Mouse (Mus musculus) stomach, embryonic 14.5 days (tissue): ENCODE results near the gene Krt81. TPM values are rescaled to one million over a fixed set of nuclear protein-coding genes. Genes with fewer than 3 reads are reported as not detected.

Experiments
- ATAC-seq: fragments of 200-750 bp; cut with Nextera tagmentation; 2 replicates; pipeline ENCODE4 v1.8.0; 2017; ENCODE audit warnings: low read depth, moderate TSS enrichment; ENCODE audit not compliant: insufficient number of reproducible peaks, insufficient read depth, low FRiP score
- H3K27ac ChIP-seq: fragments of 300-500 bp; sonication (generic); 2 replicates; pipeline ENCODE4 v1.5.1; 2014; ENCODE audit warnings: mild to moderate bottlenecking, low read length, moderate library complexity, mixed read lengths
- H3K27me3 ChIP-seq: fragments of 300-500 bp; sonication (generic); 2 replicates; pipeline ENCODE4 v1.6.1; 2014; ENCODE audit warnings: low read length, control low read depth, mixed read lengths; ENCODE audit not compliant: control insufficient read depth, insufficient read depth
- H3K36me3 ChIP-seq: fragments of 300-500 bp; sonication (generic); 2 replicates; pipeline ENCODE4 v1.6.1; 2014; ENCODE audit warnings: mild to moderate bottlenecking, control low read depth, low read length, moderate library complexity, mixed read lengths; ENCODE audit not compliant: control insufficient read depth, insufficient read depth
- H3K4me1 ChIP-seq: fragments of 300-500 bp; sonication (generic); 2 replicates; pipeline ENCODE4 v1.6.1; 2014; ENCODE audit warnings: low read length, control low read depth, mixed read lengths; ENCODE audit not compliant: control insufficient read depth, insufficient read depth
- H3K4me2 ChIP-seq: fragments of 300-500 bp; sonication (generic); replicated peaks from 2 replicates; pipeline ENCODE4 v1.6.1; 2014; ENCODE audit warnings: low read depth, low read length, control low read depth
- H3K4me3 ChIP-seq: fragments of 300-500 bp; sonication (generic); 2 replicates; pipeline ENCODE4 v1.5.1; 2014; ENCODE audit warnings: low read depth, low read length, control low read depth
- H3K9ac ChIP-seq: fragments of 300-500 bp; sonication (generic); replicated peaks from 2 replicates; pipeline ENCODE4 v1.6.1; 2014; ENCODE audit warnings: low read depth, mild to moderate bottlenecking, control low read depth, low read length, moderate library complexity, mixed read lengths
- H3K9me3 ChIP-seq: fragments of 300-500 bp; sonication (generic); 2 replicates; pipeline ENCODE4 v1.6.1; 2016; ENCODE audit warnings: low read depth, low read length, control low read depth; ENCODE audit not compliant: control insufficient read depth
- WGBS: fragments of 180-500 bp; shearing (Covaris S2); extraction: QIAGEN DNeasy Blood & Tissue Kit; methylation state at CpG from one replicate; pipeline ENCODE4 v1.1.7; 2014; 5-methylcytosine and 5-hydroxymethylcytosine counted together
- polyA plus RNA-seq: library from polyadenylated mRNA; unstranded; fragments of >200 nt; fragmentation: Nextera tagmentation; extraction: Ambion mirVana; gene quantifications from 2 replicates; pipeline ENCODE4 v1.2.1, GENCODE M21; 2014

Gene Krt81
- polyA plus RNA-seq, 1 experiment from 2014 or later: not detected

- Histone ChIP-seq H3K4me3 (peak within 1 kb of the TSS; percentile 19), H3K4me2 (peak within 1 kb of the TSS; percentile 35), H3K9me3 (no peaks in the 10 kb centered on the region), H3K4me1 (peaks cover 6% of the 10 kb centered on the region), H3K27me3 (peaks cover 16% of the 10 kb centered on the region; the same call in 1 of the 2 replicates), H3K36me3 (no peaks in the 10 kb centered on the region), H3K27ac (no peak within 1 kb of the TSS), H3K9ac (no peak within 1 kb of the TSS)
- ATAC-seq: no peak
- whole genome bisulfite sequencing: 3% methylated on average over 34 of the region's 34 CpGs
Measured at GRCm38 (mm10) chr15:101438555-101438954, 25.0 kb downstream of the Krt81 start, which contains the start of gene Krt87. Gene Krt87, minus strand, starts transcription at chr15:101438804.

DNA sequence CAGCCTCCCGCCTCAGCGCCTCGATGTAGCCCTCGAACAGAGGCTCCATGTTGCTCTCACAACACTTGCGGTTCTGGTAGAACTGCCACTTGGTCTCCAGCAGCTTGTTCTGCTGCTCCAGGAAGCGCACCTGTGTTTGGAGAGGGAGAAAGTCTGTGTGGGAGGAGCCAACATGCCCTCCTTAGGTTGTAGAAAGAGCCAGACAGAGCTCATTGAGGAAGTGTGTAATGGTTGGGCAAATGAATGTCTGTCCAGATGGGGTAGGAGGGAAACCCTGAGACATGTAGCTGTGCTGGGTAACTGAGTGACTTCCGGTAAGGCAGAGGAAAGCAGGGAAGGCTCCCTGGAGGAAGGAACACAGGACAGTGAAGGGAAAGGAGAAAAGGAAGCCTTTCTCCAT is 26.9 kb downstream of the Krt81 start:
- no peak overlapping the region for H3K4me3 ChIP-seq
- H3K36me3 ChIP-seq: no peaks in the 10 kb centered on the region
- no peak overlapping the region for H3K27ac ChIP-seq
- no peak overlapping the region for H3K4me2 ChIP-seq
- 86% methylated on average over 7 of the region's 7 CpGs for WGBS
- H3K27me3 ChIP-seq: peaks cover 16% of the 10 kb centered on the region; the same call in 1 of the 2 replicates
- peaks cover 6% of the 10 kb centered on the region for H3K4me1 ChIP-seq
- H3K9ac ChIP-seq: no peak overlapping the region
- no peaks in the 10 kb centered on the region for H3K9me3 ChIP-seq
- ATAC-seq: no peak

GRCm38 (mm10) chr15:101424914-101425313 is 38.6 kb downstream of the Krt81 start:
- no peak overlapping the region for H3K9ac ChIP-seq
- no peaks in the 10 kb centered on the region for H3K27me3 ChIP-seq
- no peak overlapping the region for H3K27ac ChIP-seq
- no peak overlapping the region for H3K4me2 ChIP-seq
- H3K36me3 ChIP-seq: no peaks in the 10 kb centered on the region; the same call in 1 of the 2 replicates
- H3K4me1 ChIP-seq: 0 out of 2 replicates have a peak, but pooled peaks cover 2% of the 10 kb centered on the region
- no peak overlapping the region for H3K4me3 ChIP-seq
- no peak for ATAC-seq
- 29% methylated on average over 5 of the region's 5 CpGs for WGBS
- H3K9me3 ChIP-seq: no peaks in the 10 kb centered on the region

DNA sequence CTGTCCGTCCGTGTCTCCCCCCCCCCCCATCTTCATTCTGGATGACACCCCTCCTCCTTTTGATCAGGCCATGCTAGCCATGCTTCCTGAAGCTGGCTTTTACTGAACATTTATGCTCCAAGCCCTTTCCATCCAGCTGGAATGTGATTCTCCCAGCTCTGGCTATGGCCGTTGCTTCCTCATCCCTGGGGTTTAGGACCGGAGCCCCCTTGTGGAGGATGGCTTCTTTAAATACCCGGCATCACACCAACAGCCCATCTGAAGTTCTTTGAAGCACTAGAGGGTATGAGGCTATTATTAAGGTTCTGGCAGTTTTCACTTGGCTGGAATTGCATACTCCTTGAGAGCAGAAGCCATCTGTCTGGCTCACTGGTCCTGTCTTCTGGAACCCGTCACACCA is 42.6 kb downstream of the Krt81 start:
- no peak overlapping the region for H3K27ac ChIP-seq
- H3K9ac ChIP-seq: no peak overlapping the region
- no peak for ATAC-seq
- no peaks in the 10 kb centered on the region for H3K9me3 ChIP-seq
- no peak overlapping the region for H3K4me2 ChIP-seq
- H3K36me3 ChIP-seq: no peaks in the 10 kb centered on the region; the same call in 1 of the 2 replicates
- H3K27me3 ChIP-seq: no peaks in the 10 kb centered on the region
- H3K4me3 ChIP-seq: no peak overlapping the region
- WGBS: 56% methylated on average over 6 of the region's 6 CpGs
- H3K4me1 ChIP-seq: 0 out of 2 replicates have a peak, but pooled peaks cover 2% of the 10 kb centered on the region

GRCm38 (mm10) chr15:101418950-101419349 is 44.6 kb downstream of the Krt81 start:
- no peak overlapping the region for H3K4me2 ChIP-seq
- 74% methylated on average over 4 of the region's 4 CpGs for WGBS
- H3K9me3 ChIP-seq: no peaks in the 10 kb centered on the region
- ATAC-seq: no peak
- no peaks in the 10 kb centered on the region for H3K27me3 ChIP-seq
- no peak overlapping the region for H3K4me3 ChIP-seq
- H3K4me1 ChIP-seq: 0 out of 2 replicates have a peak, but pooled peaks cover 6% of the 10 kb centered on the region
- no peaks in the 10 kb centered on the region; the same call in 1 of the 2 replicates for H3K36me3 ChIP-seq
- H3K27ac ChIP-seq: no peak overlapping the region
- no peak overlapping the region for H3K9ac ChIP-seq

DNA sequence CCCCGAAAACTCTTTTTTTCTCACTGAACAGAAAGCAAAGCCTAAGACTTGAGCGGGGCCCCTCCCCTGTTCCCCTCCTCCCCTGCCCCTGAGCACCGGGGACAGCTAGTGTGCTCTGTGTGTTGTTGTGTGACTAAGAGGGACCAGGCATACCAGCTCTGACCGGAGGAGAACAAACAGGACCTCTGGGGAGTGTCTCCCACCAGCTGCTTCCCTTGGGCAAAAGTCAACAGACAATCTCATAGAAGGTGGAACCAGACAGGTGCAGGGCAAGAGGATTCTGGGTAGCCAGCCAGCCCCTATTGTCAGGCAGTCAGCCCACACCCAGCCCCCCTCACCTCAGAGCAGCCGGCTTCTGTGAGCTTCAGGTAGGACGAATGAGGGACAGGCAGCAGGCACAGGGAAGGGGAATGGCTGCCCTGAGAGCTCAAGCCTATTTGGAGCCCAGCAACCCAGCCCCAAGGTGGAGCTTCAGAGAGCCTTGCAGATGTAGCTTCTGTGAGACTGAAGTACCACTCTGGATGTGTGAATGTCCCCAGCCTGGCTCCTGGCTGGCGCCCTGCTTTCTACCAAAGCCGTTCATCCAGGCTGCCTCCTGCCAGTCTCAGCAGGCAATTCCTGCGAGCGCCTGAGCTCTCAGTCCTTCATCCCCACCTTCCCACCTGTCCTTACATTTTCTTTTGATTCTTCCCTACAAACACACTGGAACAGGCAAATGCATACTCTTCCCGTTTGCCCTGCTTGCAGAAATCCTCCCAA is 48.6 kb downstream of the Krt81 start:
- 0 out of 2 replicates have a peak, but pooled peaks cover 6% of the 10 kb centered on the region for H3K4me1 ChIP-seq
- no peaks in the 10 kb centered on the region for H3K9me3 ChIP-seq
- ATAC-seq: peak; percentile 81
- no peak overlapping the region for H3K9ac ChIP-seq
- no peak overlapping the region for H3K4me3 ChIP-seq
- WGBS: 44% methylated on average over 11 of the region's 11 CpGs
- H3K36me3 ChIP-seq: no peaks in the 10 kb centered on the region
- 0 out of 2 replicates have a peak, but pooled peaks cover 2% of the 10 kb centered on the region for H3K27me3 ChIP-seq
- H3K4me2 ChIP-seq: peak overlapping the region; percentile 22
- peak overlapping the region; percentile 71 for H3K27ac ChIP-seq

DNA sequence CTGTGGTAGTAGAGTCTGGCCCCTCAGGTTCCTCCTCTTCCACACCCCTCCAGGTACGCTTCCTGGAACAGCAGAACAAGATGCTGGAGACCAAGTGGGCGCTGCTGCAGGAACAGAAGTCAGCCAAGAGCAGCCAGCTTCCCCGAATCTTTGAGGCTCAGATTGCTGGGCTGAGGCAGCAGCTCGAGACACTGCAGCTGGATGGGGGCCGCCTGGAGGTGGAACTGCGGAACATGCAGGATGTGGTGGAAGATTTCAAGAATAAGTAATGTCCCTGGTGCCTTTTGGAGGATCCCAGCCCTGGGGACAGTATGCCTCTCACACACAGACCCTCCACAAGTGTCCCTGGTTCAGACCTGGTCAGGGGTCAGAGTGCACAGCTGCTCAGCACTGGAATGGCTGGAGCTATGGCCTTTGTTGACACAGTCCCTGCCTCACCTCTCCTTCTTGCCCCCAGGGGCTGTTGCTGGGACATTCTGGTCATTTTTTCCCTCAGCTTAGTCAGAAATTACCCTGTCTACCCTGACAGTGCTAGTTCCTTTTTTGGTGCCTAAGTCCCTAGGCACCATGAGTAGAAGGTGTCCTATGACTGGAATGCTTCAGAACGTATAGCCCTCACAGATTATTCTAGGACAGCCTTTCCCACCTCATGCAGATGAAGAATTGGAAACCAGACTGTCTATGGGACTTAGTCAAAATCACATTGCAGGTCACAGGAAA is 49.5 kb downstream of the Krt81 start:
- 0 out of 2 replicates have a peak, but pooled peaks cover 6% of the 10 kb centered on the region for H3K4me1 ChIP-seq
- no peaks in the 10 kb centered on the region for H3K9me3 ChIP-seq
- H3K9ac ChIP-seq: 0 out of 2 replicates have a peak overlapping the region, but pooled peaks have one; percentile 28
- peak overlapping the region; percentile 17; the same call in 1 of the 2 replicates for H3K4me3 ChIP-seq
- no peaks in the 10 kb centered on the region for H3K36me3 ChIP-seq
- WGBS: 37% methylated on average over 7 of the region's 7 CpGs
- H3K27ac ChIP-seq: peak overlapping the region; percentile 48
- ATAC-seq: no peak
- H3K27me3 ChIP-seq: 0 out of 2 replicates have a peak, but pooled peaks cover 2% of the 10 kb centered on the region
- peak overlapping the region; percentile 42 for H3K4me2 ChIP-seq

GRCm38 (mm10) chr15:101412188-101412587 is 51.4 kb downstream of the Krt81 start:
- ATAC-seq: peak; percentile 36; the same call in 1 of the 2 replicates
- H3K9ac ChIP-seq: no peak overlapping the region; the same call in 1 of the 2 replicates
- 15% methylated on average over 30 of the region's 31 CpGs for WGBS

More at GRCm38 (mm10) chr15:101412188-101412587, 51.4 kb downstream of the Krt81 start:
- H3K27me3 ChIP-seq: 0 out of 2 replicates have a peak, but pooled peaks cover 2% of the 10 kb centered on the region
- H3K4me1 ChIP-seq: 0 out of 2 replicates have a peak, but pooled peaks cover 6% of the 10 kb centered on the region
- H3K9me3 ChIP-seq: no peaks in the 10 kb centered on the region
- H3K4me3 ChIP-seq: peak overlapping the region; percentile 17
- H3K27ac ChIP-seq: peak overlapping the region; percentile 55; the same call in 1 of the 2 replicates
- H3K4me2 ChIP-seq: peak overlapping the region; percentile 42
- H3K36me3 ChIP-seq: no peaks in the 10 kb centered on the region
